Mouse (Mus musculus) urinary bladder, adult 18-20 months (tissue): ENCODE data around the gene Hspb6.
A peak's percentile ranks its signal among the peaks of the same experiment; 100 is the strongest.

ENCODE experiments used
- DNase-seq, 2 experiments: peaks; one replicate each; pipeline ENCODE4 v3.0.0; 2022; ENCODE audit warnings: low spot score in 2 of 2, mixed read lengths in 2 of 2

Hspb6 gene

DNA sequence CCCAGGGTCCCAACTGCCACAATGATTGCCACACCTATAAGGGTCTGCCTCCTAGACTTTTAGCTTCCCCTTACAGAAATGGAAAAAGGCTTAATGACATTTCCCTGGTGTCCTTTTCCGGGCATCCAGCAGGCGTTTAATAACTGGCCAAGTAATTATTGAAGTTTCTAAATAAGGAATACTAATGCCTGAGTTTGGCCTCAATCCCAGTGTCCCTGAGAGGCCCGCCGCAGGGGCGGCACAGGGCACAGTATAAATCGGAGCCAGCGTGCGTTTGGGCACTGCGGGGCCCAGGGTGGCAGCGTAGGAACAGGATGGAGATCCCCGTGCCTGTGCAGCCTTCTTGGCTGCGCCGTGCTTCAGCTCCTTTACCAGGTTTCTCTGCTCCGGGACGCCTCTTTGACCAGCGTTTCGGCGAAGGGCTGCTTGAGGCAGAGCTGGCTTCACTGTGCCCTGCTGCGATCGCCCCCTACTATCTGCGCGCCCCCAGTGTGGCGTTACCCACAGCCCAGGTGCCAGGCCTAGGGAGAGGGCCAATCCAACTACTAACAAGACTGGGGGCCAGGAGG lies 1.1 kb downstream of the Hspb6 start:
- peak in 1 of 2 experiments; percentile 27 for DNase-seq

DNA sequence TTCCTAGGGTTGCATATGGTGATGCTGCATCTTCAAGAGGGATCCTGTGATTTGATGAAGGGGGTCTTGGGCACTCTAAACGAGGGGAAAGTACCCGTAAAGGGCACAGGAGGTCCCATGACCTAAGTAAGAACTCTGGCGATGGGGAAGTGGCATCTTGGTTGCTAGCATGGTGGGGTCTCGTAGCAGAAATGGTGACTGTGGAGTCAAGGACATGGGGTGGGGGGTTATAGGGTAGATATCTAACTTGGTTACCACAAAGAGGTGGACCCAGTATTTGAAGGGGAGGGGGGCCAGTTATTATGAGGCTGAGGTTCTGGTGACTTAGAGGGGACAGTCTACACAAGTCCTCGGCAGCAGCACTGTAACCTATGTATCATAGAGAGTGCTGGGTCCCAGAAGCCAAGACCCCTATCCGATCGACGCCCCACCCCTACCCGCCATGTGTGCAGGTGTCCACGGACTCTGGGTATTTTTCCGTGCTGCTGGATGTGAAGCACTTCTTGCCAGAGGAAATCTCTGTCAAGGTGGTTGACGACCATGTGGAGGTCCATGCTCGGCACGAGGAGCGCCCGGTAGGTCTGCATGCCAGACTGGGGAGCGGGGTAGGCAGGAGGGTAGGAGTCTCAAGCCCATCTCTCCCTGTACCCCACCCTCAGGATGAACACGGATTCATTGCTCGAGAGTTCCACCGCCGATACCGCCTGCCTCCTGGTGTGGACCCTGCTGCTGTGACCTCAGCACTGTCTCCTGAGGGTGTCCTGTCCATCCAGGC lies 2.0 kb downstream of the Hspb6 start:
- DNase-seq: no peak

DNA sequence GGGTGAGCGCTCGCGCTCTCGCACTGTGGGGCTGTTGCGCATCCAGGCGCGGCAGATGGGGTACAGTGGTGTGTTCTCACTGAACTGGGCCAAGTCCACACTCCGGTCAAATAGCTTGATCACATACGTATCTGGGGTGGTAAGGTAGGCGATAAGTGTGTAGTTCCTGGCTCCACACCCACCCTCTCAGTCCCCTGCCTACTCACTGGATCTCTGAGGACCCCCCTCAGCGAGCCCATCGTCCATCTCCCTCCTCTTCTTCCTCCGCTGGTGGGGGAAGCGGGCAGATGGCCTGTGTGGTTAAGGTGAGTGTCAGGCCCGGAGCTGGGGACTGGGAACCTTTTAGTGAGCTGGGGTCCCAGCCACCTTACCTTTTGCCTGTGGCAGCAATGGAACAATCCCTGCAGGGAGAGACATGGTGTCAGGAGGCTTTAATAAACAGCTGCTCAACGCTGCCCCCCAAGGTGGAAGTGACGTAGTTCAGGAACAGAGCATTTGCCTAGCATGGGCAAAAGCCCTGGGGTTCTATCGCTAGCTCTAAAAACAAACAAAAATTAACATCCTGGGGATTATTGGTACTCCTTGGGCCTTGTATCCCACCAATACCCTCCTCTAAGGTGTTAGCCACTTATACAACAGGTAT lies 5.0 kb downstream of the Hspb6 start:
- DNase-seq: no peak

DNA sequence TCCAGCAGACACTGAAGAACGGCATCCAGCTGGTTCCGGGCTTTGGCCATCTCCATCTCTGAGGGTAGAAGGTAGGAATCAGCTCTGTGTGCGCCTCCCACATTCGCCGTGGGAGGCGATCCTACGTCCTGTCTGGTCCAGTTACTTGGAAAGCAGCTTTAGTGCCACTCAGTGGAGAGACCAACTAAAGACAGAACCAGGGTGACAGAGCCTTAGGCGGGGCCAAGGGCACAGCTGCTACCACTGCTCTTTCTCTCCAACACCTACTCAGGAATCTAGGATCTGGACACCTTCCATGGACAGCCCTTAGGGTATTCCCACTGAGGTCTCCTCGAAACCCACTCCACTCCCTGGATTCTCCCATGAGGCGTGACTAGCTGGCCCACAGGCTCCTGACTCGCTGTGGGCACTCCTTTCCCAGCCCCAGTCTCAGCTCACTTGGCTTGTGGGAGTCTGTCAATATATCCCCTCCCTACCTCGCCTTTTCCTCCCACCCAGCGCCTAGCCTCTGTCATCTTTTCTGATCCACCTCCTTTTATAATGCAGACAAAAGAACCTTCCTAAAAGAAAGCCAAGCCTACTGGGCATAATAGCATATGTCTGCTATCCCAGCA lies 6.0 kb downstream of the Hspb6 start:
- no peak for DNase-seq

DNA sequence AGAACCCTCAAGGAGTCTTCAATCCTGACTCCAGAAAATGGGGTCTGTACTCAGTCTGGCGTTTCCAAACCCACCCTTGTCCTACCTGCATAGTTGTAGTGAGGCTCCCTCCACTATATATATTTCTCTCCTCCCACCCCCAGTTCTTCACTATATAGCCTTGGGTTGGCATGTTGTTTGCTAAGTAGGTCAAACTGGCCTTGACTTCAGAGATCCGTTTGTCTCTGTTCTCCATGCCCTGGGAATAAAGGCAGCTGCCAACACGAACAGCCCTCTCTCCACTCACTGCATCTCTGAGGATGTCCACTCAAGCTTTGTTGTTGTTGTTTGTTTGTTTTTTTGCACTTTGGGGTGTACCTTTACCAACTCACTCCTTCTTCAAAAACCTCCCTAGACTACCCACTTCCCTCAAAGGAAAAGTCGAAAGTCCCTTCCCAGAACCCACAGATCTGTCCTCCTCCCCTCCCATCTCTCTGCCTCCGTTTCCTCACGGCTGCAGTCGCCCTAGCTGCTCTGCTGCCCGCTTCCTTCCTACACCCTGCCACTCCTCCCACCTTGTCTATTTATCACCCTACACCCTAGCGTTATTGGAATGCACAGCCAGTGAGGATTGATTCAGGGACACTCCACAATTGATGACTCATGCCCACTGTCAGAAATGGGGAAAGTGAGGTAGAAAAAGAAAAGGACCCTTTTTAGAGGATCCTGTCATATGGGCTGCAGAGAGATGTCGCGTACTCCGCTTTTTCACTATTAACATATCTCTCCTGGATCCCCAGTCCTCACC lies 6.9 kb downstream of the Hspb6 start:
- DNase-seq: no peak

DNA sequence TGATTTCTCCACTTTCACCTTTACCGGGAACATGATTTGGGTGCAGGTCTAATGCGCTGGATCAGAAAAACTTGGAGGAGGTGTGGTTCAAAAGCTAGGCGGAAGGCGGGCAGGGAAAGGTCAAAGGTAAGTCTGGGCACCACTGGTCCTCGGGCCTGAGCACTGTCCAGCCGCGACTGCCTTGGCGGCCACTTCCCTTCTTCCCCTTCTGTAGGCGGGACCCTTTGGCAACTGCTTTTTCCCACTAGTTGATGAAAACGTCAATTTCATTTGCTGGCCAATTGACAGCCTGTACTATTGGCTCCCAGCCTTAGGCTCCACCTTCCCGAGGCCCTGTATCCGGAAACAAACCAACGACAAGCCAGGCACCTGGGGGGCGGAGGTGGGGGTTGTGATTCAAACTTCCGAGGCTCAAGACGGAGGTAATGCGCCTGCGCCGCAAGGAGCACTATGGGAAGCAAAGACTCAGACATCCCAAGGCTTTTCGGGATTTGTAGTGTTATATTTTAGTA lies 7.5 kb downstream of the Hspb6 start, which contains the start of gene Lin37:
Gene Lin37 (minus strand): TSS at position 396 of the 512 bp plus-strand sequence.
- DNase-seq: peak; percentile 85 to 97

DNA sequence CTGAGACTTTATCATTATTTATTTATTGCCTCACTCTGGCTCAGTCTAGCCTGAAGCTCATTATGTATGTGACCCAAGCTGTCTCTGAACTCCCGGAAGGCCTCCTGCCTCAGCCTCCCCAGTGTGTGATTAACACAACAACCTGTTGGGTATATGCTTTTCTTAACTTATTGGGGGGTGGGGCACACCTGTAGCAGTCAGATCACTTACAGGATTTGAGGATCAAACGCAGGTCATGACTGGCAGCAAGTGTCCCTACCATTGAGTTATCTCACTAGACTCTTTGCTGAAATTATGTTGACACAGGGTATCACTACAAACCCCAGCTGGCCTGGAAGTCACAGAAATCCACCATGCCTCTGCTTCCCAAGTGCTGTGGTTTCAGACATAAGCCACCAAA lies 8.3 kb downstream of the Hspb6 start:
- DNase-seq: no peak

DNA sequence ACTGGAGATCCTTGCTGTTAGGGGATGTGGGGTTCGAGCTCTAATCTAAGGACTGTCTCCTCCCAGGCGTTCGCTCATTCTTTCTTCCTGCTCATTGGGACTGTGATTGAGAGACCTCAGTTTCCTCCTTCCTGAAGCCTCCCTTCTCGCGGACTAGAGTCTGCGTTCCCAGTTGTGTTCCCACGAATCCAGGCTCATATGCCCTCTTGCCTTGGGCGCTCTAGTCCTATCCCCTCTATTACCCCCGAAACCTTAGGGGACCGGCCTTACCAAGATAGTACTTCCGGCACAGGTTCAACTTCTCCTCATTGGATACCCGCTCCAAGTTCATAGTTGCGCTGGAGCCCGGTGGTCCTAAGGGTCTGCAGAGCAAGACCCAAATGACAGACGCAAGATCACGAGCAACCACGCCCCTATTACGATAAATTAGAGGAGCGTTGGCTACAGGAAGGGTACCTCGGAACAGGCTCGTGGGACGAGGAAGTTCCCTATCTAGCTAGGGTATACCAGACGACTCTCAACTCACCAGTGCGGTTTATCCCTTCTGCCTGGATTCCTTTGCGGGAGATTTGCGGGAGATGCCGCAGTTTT lies 10.6 kb downstream of the Hspb6 start:
- peak; percentile 32 to 65 for DNase-seq

DNA sequence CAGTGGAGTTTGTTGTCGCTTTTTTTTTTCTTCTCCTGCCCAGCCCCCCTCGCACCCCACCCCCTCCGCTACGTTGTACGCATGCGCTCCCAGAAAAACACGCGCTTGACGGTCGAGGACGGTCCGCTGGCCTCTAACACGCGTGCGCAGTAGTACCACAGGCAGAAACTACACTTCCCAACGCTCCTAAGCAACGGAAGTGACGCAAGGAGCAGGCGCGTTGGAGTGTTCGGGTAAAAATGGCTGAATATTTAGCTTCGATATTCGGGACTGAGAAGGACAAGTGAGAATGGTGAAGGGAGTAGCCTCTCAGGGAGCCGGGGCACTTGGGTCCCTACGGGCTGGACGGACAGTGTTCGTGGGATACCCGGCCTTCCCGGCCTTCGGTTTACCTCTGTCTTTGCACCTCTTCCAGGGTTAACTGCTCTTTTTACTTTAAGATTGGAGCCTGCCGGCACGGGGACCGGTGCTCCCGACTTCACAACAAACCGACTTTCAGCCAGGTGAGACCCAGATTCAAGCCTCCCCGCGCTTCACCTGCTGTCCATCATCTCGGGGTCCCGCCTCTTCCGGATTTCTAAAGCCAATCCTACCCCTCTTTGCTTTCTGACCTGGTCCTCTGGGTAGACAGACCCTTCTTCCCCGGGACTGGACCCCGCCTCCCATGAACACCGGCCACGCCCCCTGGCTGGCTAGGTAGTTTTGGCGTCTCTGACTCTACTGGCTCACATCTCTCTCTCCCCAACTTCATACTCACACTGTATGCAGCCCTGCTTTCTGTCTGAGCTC lies 11.3 kb downstream of the Hspb6 start, which contains the start of the genes U2af1l4, Gm49396 and Psenen:
Gene U2af1l4 (plus strand): TSS at position 185 of the 789 bp plus-strand sequence.
Gene Gm49396 (plus strand): TSS at position 228 of the 789 bp plus-strand sequence.
Gene Psenen (minus strand): TSS at position 511 of the 789 bp plus-strand sequence.
- peak; percentile 83 to 96 for DNase-seq

DNA sequence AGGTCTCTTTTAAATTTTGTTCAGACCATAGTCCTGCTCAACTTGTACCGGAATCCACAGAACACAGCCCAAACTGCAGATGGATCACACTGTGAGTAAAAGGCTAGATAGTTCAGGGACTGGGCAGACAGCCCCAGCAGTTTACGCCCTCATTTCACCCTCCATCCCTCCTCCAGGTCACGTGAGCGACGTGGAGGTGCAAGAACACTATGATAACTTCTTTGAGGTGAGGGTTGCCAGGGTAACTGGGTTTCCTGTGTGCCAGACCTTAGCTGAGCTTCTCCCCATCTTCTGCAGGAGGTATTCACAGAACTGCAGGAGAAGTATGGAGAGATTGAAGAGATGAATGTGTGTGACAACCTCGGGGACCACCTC lies 11.9 kb downstream of the Hspb6 start:
- DNase-seq: no peak

DNA sequence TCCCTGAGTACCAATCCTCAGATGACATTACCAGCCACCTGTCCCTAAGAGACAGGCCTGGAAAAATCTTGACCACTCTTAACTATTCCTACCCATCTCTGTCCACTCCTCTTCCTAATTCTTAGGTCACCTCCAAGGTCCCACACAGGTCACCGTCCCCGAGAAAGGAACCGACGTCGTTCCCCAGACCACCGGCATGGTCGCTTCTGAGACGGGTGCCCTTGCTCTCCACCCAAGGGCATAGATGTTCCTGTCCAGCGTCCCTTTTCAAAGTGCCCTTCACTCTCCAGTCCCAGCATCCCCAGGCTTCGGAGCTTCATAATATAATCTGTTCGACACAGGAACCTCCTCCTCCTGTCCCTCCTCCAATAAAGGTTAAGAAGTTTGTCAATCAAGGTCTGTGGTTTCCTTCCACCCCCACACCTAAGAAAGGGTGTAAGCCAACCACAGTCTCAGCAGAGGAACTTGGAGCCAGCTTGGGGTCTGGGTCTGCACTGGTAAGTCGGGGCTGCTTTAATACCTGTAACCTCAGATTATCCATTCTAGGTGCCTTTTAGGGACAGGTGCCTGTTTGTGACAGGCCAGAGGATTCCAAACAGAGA lies 13.1 kb downstream of the Hspb6 start, which contains the start of gene Igflr1:
Gene Igflr1 (plus strand): TSS at position 458 of the 602 bp plus-strand sequence.
- no peak for DNase-seq

DNA sequence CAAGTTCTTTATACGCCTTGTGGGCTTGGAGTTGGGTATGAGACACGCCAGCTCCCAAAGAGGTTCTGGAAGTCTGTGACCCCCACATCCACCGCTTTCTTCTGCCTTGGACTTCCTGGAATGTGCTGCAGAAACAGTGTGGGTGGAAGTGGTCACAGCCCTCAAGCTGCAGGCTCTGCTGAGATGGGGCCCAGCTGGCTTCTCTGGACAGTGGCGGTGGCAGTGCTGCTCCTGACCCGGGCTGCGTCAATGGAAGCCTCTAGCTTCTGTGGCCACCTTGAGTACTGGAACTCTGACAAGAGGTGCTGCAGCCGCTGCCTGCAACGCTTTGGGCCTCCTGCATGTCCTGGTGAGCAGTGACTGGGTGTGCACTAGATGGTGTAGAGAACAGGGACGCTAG lies 14.1 kb downstream of the Hspb6 start:
- DNase-seq: no peak

DNA sequence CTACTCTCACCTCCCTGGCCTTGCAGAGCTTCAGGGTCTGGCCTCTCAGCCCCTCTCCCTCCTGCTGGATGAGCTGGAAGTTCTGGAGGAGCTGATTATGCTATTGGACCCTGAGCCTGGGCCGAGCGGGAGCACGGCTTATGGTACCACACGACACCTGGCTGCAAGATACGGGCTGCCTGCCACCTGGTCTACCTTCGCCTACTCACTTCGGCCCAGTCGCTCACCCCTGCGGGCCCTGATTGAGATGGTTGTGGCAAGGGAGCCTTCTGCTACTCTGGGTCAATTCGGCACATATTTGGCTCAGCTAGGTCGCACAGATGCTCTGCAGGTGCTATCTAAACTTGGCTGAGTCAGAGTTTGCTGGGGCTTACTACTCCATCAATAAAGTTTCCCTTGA lies 15.6 kb downstream of the Hspb6 start:
- no peak for DNase-seq

DNA sequence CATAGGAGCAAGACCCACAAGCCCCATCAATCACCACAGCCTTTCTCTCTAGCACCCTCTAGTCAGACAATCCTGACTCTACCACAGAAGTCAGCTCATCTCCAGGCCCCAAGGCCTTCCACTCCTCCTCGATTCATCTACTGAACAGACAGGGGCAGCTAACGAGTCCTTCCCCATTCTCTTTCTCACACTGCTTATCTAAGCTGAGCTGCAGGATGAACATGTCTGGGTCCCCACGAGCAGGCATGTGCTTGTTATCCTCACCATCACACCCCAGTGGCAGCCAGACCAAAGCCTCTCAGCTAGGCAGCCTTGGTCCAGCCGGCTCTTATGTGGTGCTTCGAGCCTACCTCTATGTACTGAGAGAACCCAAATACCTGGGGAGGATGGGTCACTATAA lies 20.4 kb downstream of the Hspb6 start:
- no peak for DNase-seq

DNA sequence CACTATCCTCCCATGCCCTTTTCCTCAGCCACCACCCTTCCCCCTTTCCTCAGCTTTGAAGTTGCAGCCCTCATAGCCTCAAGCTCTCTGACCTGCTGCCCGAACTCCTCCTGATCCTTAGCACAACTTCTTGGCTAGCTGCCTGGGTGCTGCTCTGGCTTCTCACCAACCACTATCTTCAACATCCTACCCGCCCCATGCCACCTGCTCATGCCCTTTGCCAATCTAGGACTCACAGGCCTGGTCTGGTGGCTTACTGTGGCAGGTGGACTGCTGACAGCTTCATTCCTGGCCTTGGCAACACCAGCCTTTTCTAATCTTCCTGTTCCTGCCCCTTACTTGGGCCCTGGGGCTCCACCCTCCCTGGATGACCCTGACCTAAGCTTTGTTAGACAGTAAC lies 21.0 kb downstream of the Hspb6 start:
- DNase-seq: no peak

DNA sequence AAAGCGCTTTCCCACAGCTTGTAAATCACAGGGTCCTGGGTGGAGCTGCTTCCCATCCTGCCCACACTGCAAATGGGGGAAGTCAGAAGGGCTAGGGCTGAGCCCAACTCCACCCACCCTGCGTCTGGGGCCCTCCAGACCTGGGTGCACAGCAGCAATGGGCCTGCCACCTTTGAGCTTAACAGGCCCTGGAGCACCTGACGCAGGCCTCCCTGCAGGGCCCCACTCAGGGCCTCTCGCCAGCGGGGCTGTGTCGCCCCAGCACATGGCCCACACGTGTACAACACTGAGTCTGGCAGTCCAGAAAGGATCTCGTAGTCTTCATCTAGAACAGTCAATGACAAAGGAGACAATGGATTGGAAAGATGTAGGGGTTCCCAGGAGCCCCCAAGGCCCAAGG lies 28.0 kb downstream of the Hspb6 start:
- DNase-seq: no peak

DNA sequence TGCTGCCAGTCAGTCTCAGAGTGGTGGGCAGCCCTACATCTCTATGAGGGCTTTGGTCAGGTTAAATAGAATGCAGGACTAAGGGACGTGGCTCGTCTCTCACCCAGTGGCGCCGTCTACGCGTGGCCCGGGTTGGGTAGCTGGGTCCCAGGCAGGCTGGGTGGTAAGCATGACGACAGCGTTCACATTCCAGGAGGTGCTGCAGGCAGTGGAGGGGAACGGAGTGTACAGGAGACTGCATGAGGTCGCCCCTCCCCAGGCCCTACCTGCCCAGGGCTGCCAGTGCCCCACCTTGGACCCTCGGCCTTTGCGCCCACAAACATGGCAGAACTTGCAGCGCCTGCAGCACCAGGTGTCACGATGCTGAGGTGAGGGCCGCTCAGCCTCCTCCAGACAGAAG lies 29.6 kb downstream of the Hspb6 start:
- no peak for DNase-seq

DNA sequence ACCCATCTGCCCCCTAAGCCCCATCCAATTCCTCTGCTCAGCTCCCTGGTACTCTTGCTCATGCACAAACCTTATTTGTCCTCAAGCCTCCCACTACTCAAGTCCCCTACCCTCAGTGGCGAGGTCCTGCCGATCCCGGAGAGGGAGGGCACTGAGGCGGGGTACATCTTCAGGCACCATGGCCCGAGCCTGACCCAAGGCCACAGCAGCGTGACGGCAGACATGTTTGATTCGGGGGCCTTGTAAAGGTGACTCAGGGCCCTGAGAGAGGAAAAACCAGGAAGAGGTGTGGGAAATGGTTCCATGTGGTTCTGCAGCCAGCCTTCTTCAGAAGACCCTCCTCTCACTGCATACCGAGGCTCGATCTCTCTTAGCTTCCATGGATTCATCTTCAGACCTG lies 32.4 kb downstream of the Hspb6 start:
- no peak for DNase-seq

DNA sequence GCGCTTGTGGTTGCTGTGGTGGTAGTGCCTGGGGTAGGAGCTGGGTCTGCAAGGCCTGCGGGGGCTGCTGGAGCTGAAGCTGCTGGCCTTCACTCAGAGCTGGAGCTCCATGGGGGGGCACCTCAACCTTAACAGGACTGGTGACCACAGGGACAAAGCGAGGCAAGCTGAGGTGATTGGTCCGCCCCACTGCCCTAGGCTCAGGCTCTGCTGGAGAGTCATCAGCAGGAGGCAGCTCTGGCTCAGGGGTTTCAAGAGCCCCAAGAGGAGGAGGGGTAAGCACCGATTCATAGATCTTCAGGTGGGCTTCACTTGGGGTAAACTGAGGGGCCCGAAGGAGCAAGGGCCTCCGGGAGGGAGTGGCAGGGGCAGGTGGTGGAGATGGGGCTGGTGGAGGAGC lies 33.2 kb downstream of the Hspb6 start:
- DNase-seq: no peak
